Mouse (Mus musculus): Measurements from ENCODE around the gene Cpox.

The Cpox gene

DNA sequence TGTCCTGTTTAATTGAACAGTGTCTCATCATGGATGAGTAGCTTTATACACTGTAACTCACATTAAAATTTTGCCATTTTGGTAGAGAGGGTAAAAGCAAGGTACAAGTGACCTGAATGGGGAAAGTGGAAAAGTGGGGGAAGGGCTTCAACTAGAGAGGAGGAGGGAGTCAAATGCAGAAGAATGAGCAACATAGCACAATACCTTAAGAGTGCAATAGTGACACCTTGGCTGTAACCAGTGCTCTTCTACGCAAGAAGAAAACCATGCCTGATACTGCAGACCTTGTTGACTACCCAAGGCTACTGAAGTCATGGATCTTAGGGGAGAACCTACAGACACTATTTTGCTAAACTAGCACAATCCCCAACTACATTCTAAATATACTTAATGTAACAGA lies 27.2 kb downstream of the Cpox start:
- in situ Hi-C loops (cut with MboI, MseI): no loop called here

GRCm38 (mm10) chr16:58700174-58700573 lies 30.1 kb downstream of the Cpox start:
- in situ Hi-C loops (cut with MboI, MseI): loop anchor here (5.0 kb wide), 1 partner anchor 767 kb away; no protein-coding TSS in a partner anchor

DNA sequence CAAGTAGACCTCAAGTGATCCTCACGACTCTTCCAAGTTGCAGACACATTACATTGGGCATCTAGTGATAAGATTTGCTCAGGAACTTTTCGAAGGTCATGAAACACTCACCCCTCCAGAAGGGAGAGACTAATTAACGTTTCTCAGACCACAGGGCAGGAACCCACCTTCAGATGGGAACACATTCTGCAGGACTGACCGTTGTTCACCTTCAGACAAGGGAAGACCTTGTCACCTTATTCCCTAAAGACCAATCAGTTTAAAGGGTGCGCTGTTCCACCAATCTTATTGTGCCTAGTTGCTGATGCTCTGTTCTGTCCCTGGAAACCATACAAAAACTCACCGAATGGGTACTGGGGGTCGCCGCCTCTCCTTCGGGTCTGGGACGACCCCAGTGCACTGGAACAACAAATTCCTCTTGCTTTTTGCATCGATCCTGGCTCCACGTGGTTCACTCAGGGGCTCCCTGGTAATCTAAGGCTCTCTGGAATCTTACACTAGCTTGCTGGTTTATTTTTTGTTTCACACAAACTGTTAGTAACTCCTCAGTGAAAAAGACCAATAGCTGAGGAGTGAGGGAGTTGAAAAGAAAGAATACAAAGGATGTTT lies 30.8 kb downstream of the Cpox start:
- in situ Hi-C loops (cut with MboI, MseI): loop anchor here (5.0 kb wide), 1 partner anchor 766 kb away; no protein-coding TSS in a partner anchor

GRCm38 (mm10) chr16:58701779-58702178 lies 31.7 kb downstream of the Cpox start:
- in situ Hi-C loops (cut with MboI, MseI): loop anchor here (5.0 kb wide), 1 partner anchor 766 kb away; no protein-coding TSS in a partner anchor

GRCm38 (mm10) chr16:58702329-58702932 lies 32.3 kb downstream of the Cpox start:
- in situ Hi-C loops (cut with MboI, MseI): loop anchor here (5.0 kb wide), 1 partner anchor 765 kb away; no protein-coding TSS in a partner anchor

DNA sequence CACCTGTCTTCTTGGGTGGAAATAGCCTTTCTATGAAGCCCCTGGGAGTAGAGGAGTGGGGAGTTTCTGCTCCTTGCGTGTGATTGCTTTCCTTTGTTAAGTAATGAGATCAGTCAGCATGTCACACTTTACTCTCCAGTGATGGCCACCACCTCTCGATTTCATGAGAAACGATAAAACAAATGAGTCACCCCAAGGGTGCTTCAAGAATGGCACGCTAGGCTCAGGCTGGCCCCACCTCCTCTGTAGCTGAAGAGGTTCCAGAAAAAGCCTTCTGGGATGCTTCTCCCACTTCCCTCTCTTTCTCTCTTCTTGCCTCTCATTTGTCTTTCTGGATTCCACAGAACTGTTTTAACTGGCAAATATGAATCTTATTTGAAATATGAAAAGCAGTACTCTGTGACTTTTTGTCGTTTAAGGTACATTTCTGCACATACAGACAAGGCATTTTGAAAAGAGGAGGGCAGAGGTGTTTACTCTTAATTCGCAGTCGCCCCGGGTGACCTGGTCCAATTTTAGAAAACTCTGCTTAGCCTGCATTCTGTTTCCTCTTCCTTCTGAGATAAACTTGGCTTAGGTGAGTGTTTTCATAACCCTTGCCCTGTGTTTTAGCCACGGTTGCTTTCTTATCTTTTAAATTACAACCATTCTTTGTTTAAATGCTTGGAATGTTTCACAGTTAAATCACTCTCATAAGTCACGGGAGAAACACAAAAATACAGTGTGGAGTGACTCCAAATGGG lies 33.5 kb downstream of the Cpox start:
- in situ Hi-C loops (cut with MboI, MseI): loop anchor here (5.0 kb wide), 1 partner anchor 764 kb away; no protein-coding TSS in a partner anchor

GRCm38 (mm10) chr16:58704999-58705398 lies 34.9 kb downstream of the Cpox start:
- in situ Hi-C loops (cut with MboI, MseI): loop anchor here (5.0 kb wide), 1 partner anchor 762 kb away; no protein-coding TSS in a partner anchor

DNA sequence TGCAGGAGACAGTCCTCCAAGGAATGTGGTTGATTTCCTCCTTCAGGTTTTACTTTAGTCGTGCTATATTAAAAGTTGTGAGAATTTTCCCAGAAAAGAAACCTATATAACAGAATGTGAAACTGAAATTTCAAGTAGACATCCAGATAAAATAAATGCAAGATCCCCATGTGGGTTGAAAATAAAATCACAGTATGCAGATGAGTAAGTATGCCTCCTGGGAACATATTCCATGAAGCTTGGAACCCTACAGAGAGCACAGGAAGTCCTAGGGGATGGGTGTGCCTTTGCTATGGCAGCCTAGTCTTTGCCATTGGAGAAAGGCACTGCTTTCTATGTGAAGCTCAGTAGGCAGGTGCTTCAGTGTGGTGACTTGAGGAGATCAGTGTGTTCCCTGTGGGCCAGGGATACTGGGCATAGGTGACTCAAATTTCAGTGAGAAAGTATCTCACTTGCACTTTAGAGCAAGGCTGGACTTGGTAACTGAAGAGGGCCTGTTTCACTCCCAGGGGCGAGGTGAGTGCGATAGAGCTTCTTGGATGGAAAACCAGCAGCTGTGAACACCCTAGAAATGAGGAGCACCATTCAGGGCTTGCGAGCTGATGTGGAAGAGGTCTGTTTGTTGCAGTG lies 37.3 kb downstream of the Cpox start:
- in situ Hi-C loops (cut with MboI, MseI): no loop called here

DNA sequence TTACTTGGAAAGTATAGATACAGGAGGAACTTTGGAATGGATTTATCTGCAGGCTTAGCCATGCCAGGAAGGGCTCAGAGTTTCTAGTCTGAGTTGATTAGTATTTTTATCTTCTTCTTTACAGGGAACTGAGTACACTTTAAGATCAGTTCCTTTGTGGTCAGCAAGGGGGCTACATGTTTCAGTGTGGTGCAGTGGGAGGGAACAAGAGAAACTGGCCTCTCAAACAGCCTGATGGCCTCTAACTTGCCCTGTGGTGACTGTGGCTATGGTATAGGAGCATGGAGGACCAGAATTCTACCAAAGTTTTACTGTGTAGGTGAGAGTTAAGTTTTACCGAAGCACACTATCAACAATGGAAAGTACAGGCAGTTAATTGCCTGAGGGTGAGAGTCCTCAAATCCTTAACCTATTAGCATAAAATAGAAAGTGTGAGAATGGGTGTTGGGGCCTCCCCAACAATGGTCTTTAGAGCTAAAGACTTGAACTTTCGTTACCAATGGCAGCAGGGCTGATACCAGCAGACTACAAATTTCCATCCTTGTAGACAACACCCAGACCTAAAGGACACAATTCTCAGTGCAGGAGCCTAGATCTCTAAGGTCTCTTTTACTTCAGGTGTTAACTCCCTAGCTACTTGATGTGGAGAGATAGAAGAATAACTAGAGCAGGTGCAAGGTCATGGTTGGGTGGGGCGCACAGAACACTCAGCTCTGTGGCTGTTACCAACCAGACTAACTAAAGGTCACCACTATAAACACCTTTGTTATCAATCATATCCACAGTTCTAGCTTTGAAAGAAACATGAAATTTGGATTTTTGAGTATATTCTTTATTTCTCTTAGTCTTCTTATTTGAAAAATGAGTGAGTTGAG lies 38.7 kb downstream of the Cpox start:
- in situ Hi-C loops (cut with MboI, MseI): no loop called here

DNA sequence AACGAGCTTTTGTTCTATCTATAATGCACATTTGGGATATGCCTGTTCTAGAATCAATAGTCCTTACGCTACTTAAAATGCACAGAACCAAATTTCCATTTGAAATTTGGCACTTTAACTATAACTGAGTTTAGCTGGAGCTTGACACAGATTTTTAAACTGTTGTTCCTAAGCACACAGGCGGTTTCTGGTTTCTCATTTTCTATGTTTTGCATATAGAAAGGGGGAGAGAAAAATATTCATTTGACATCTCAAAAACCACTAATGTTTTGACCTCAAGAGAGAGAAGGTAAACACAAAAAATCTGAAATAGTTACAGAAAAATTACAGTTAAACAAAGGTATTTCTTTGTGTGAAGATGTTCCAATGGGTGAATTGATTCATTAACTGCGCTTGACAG lies 39.4 kb downstream of the Cpox start:
- in situ Hi-C loops (cut with MboI, MseI): no loop called here

GRCm38 (mm10) chr16:58712221-58712620 lies 42.1 kb downstream of the Cpox start:
- in situ Hi-C loops (cut with MboI, MseI): loop anchor here (10.0 kb wide), 1 partner anchor 1217 kb away; no protein-coding TSS in a partner anchor

DNA sequence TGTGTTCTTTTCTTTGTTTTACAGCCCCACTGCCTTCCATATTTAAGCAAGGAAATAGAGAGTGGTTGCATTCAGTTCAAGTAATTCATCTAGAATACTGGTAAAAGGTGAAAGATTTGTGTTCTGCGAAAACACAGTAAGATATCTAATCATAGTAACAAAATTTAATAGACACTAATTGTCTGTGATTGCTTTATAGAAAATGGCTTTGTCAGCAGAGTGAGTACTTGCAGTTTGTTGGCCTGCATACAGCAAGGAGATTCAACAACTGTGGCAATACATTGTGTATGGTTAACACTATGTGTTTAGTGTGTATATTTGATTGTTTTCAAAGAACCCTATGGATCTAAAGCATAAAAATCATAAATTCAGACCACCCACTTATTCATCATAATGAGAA lies 43.0 kb downstream of the Cpox start:
- in situ Hi-C loops (cut with MboI, MseI): loop anchor here (10.0 kb wide), 1 partner anchor 1218 kb away; no protein-coding TSS in a partner anchor

GRCm38 (mm10) chr16:58715018-58715417 lies 44.9 kb downstream of the Cpox start:
- in situ Hi-C loops (cut with MboI, MseI): loop anchor here (10.0 kb wide), 1 partner anchor 1220 kb away; no protein-coding TSS in a partner anchor

- in situ Hi-C loops (cut with MboI, MseI): loop anchor here (10.0 kb wide), 1 partner anchor 1224 kb away; no protein-coding TSS in a partner anchor
Observed at GRCm38 (mm10) chr16:58718666-58719120, 48.6 kb downstream of the Cpox start, which contains the start of gene Gpr15. Gene Gpr15, minus strand, starts transcription at chr16:58719070.

- in situ Hi-C loops (cut with MboI, MseI): no loop called here
Observed at GRCm38 (mm10) chr16:58722292-58722691, 52.2 kb downstream of the Cpox start.

DNA sequence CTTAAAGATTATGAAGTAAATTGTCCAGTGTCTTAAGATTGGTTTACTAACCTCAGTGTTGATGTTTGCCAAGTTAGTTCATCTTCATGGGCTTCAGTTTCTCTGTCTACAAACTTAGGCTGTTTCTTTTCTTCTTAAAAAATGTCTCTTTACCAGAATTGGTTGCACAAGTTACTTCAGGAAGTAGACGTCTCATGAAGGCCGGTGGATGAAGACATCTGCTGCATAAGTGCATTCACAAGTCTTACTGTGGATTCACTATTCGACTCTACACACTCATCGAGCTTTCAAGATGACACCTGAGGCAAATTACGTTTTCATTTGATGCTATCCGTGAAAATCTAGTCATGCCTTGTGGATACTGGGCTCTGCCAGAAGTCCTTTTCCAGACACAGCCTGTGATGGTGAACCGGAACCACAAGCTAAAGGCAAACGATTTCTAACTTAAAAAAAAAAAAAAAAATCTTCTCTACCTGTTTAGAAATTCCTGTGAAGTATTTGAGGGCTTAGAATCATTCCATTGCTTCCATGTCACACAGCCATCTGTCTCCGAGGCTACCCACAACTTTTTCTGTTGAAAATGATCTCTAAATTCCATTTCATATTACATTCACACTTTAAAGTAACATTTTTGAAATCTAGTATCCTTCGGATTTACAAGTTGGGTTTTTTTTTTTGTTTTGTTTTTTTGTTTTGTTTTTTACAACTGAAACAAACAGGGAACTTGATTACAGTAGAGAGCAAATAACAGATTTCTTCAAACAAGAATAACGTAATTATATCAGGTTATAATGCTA lies 56.8 kb downstream of the Cpox start:
- in situ Hi-C loops (cut with MboI, MseI): no loop called here

DNA sequence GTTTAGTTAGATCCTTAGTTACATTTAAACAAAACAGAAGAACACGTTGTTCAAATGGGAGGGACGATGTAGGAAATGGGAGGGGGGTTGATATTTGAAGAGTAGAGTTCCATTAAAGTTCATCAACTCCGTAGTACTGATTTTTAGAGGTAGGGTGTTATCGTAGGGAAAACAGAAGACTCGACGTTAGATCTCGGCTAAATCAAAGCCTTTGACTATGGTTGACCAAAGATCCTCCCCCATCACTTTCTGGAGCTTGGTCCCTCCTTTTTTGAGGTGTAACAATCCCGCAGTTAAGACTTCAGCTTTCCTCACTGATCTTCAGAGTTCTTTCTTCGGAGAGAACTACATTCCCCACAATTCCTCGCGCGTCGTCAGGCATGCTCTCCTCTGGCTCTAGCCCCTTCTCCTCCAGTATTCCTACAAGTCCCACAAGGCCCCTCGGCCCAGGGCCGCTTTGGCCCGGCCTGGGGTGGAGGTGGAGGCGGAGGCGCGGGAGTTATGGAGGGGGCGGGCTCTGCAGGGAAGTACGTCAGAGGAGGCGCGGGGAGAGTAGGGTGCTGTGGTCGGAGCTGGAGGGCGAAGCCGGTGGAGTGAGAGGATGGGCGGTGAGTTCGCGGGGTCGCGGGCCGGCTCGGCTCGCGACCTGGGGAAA lies 57.5 kb downstream of the Cpox start, which contains the start of gene Cldnd1:
Cldnd1 (plus strand) TSS at position 434 of the 655 bp plus-strand sequence.
- in situ Hi-C loops (cut with MboI, MseI): no loop called here

GRCm38 (mm10) chr16:58728176-58728671 lies 58.1 kb downstream of the Cpox start:
- in situ Hi-C loops (cut with MboI, MseI): no loop called here

DNA sequence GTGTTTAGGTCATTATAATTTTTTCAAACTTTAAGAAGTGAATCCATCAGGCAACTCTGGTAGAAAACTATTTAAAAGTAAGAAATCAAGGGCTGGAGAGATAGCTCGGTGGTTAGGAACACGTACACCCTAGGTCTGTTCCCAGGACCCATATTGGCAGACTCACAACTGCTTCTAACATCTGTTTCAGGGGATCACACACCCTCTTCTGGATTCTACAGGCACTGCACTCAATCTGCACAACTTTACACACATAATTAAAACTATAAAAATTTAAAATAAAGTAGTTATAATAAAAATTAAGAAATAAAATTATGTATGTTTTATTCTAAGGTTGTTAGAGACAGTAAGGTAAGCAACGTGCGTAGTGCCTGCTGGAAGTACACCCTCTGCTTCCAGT lies 68.1 kb downstream of the Cpox start:
- in situ Hi-C loops (cut with MboI, MseI): no loop called here

All from regulatory T cell (primary cell).